Mouse (Mus musculus): ENCODE results near the gene Farsb.

Gene Farsb

GRCm38 (mm10) chr1:78420271-78420670, 68.4 kb downstream of the Farsb start:
- no peak for DNase-seq (ENCODE audit: low spot score)

GRCm38 (mm10) chr1:78419593-78419992, 69.1 kb downstream of the Farsb start:
- peak; percentile 70 for DNase-seq (ENCODE audit: low spot score)

- no peak for DNase-seq (ENCODE audit: low spot score)
Observed at GRCm38 (mm10) chr1:78417154-78417911, 71.4 kb downstream of the Farsb start.

- no peak for DNase-seq (ENCODE audit: low spot score)
Observed at GRCm38 (mm10) chr1:78414421-78414820, 74.3 kb downstream of the Farsb start.

GRCm38 (mm10) chr1:78412668-78413067, 76.0 kb downstream of the Farsb start:
- no peak for DNase-seq (ENCODE audit: low spot score)

GRCm38 (mm10) chr1:78409396-78409795, 79.3 kb downstream of the Farsb start:
- DNase-seq (ENCODE audit: low spot score) = no peak

- DNase-seq (ENCODE audit: low spot score) = no peak
Observed at GRCm38 (mm10) chr1:78401413-78401812, 87.3 kb downstream of the Farsb start.

GRCm38 (mm10) chr1:78399755-78400154, 88.9 kb downstream of the Farsb start:
- no peak for DNase-seq (ENCODE audit: low spot score)

- no peak for DNase-seq (ENCODE audit: low spot score)
Observed at GRCm38 (mm10) chr1:78396320-78396913, 92.3 kb downstream of the Farsb start.

- DNase-seq (ENCODE audit: low spot score) = no peak
Observed at GRCm38 (mm10) chr1:78395737-78396136, 93.0 kb downstream of the Farsb start.

- no peak for DNase-seq (ENCODE audit: low spot score)
Observed at GRCm38 (mm10) chr1:78395191-78395735, 93.4 kb downstream of the Farsb start.

- no peak for DNase-seq (ENCODE audit: low spot score)
Observed at GRCm38 (mm10) chr1:78388848-78389247, 99.8 kb downstream of the Farsb start.

- DNase-seq (ENCODE audit: low spot score) = no peak
Observed at GRCm38 (mm10) chr1:78387854-78388253, 100.8 kb downstream of the Farsb start.

- no peak for DNase-seq (ENCODE audit: low spot score)
Observed at GRCm38 (mm10) chr1:78380950-78381349, 107.7 kb downstream of the Farsb start.

- DNase-seq (ENCODE audit: low spot score) = no peak
Observed at GRCm38 (mm10) chr1:78375058-78375457, 113.6 kb downstream of the Farsb start.

GRCm38 (mm10) chr1:78373836-78374235, 114.9 kb downstream of the Farsb start:
- no peak for DNase-seq (ENCODE audit: low spot score)

GRCm38 (mm10) chr1:78372316-78372715, 116.4 kb downstream of the Farsb start:
- no peak for DNase-seq (ENCODE audit: low spot score)

GRCm38 (mm10) chr1:78371569-78372236, 117.0 kb downstream of the Farsb start:
- DNase-seq (ENCODE audit: low spot score) = peak; percentile 11

GRCm38 (mm10) chr1:78370121-78370520, 118.6 kb downstream of the Farsb start:
- DNase-seq (ENCODE audit: low spot score) = no peak

Measured in layer of hippocampus, adult 11-12 months (tissue).